Mouse (Mus musculus) kidney, postnatal 14 days (tissue): Measurements from ENCODE around the gene Lcn4.

ENCODE experiments used
- DNase-seq: peaks from one replicate; pipeline ENCODE4 v3.0.0; 2022; ENCODE audit warnings: mixed read lengths

The Lcn4 gene

DNA sequence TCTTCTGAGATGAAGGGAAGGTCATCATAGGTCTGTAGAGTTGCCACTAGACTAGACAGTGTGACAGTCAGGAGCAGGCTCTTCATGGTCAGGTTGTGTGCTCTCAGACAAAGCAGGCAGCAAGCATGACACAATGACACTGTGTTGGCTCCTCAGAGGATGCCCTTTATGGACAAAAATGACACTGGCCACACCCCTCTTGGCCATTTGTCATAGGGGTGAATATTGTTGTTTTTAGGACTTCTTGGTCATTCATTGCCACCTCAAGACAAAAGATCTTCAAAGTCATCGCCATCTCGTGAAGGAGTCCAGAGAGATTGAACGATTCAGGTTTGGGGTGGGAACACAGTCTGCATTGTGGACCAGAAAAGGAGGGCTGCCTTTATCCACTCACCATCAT is at the start of gene Lcn4:
TSS of gene Lcn4 (minus strand) at position 101 of the 400 bp plus-strand sequence.
- no peak for DNase-seq

DNA sequence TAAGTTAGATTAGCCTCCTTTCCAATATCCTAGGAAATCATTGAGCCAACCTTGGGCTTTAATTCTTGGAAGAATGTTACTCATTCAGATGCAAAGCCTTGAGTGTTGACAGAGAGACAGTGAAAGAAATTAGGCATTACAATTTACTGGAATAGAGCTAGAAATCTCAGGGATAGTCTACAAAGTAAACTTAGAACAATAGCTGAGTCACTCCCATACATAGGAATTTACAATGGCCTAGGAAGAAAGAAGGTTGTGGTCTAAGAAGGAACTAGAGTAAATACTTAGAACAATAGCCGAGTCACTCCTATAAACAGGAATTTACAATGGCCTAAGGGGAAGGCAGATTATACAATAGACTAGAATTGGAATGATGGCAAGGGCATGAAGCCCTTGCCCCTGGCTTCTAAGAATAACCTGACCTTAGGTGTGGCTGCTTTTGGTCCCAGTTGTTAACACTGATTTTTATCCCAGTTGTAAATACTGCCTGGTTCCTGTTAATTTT is 15.1 kb upstream of the Lcn4 start:
- no peak for DNase-seq

DNA sequence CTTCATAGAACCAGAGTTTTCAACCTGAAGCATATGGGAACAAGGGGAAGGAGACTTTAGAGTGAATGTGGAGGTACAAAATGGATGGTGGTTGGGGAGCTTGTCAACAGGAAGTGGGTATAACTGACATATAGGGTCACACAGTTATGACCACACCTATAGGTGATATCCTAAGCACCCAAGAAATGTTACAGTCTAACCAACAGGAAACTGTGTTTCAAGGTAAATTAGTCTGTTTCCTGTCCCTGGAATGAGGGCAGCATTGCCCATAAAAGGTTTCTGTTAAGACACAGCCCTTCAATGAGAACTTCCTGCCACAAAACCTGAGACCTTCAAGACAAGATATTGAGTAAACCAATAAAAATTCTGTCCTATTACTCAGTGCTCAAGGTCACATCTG is 2.3 kb downstream of the Lcn4 start:
- no peak for DNase-seq

DNA sequence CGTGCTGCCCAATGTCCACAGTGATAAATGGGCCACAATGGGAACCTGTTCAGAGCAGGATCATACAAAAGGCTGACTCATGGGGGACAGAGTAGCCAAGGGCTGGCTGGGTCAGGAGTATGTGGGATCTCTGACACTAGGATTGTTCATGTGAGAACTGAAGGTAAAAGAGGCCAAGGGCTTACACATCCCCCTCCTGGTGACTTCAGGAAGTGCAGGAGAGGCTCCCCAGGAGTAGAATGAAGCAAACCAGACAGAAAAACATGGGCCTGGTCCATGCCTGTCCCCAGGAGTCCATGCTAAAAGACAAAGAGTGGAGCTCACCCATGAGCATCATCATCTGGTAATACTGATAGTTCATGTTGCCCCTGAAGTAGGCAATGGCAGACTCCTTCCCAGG is 7.5 kb downstream of the Lcn4 start:
- peak; percentile 61 for DNase-seq

DNA sequence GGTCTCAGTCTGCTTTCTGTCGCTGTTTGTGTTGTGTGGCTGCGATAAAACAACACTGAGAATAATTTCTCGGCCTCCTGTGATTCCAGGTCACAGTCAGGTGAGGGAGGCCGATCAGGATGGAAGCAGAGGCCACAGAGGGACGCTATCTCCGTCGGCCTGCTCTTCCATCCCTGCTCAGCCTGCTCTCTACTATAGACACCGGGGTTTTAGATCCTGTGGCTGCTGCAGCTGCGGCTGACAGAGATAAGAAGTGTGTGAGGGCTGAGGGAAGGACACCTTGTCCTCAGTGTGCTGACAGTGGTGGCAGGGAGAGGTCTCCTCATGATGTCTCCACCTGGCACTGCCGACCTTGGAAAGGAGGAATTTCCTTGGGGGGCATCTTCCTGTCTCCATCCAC is 8.0 kb downstream of the Lcn4 start:
- no peak for DNase-seq

DNA sequence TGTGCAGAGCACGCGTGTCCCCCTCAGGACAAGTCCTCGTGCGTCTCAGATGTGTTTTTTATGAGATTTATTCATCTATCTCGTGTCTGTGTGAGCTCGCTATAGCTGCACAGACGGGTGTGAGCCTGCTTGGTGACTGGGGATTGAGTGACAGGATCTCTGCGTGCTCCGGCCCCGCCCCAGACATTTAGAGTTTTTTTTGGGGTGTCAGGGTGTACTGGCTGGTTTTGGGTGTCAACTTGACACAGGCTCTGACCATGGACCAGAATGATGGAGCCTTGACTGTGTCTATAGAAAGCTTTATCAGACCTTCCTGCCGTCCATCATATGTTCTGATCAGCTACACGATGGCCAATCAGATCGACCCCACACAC is 8.6 kb downstream of the Lcn4 start:
- no peak for DNase-seq

DNA sequence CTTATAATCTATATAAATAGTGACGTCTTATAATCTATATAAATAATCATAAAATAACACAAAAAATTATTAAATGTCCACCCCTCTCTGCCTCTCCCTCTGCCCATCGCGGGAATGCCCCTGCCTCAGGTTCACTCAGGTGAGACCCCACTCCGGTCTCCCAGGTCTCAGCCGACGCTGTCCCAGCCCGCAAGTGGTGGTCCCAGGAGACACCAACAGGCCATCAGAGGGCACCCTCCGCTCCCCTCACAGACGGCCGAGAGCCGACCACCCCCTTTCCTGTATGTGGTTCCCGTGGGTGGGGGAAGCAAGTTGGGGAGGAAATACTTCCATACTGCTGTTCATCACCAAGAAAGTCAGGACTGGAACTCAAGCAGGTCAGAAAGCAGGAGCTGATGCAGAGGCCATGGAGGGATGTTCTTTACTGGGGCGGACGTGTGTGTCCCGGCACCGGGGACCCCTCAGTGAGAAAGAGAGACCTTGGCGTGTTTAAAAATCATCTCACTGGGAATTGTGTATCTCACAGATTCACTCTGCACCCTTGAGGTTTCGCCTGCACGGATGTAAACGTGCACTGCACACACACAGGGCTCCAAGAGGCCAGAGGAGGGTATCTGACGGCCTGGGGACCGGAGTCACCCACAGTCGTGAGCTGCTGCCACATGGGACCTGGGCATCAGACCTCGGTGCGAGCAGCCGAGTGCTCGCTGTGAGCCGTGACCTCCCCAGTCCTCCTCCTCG is 9.1 kb downstream of the Lcn4 start:
- no peak for DNase-seq

DNA sequence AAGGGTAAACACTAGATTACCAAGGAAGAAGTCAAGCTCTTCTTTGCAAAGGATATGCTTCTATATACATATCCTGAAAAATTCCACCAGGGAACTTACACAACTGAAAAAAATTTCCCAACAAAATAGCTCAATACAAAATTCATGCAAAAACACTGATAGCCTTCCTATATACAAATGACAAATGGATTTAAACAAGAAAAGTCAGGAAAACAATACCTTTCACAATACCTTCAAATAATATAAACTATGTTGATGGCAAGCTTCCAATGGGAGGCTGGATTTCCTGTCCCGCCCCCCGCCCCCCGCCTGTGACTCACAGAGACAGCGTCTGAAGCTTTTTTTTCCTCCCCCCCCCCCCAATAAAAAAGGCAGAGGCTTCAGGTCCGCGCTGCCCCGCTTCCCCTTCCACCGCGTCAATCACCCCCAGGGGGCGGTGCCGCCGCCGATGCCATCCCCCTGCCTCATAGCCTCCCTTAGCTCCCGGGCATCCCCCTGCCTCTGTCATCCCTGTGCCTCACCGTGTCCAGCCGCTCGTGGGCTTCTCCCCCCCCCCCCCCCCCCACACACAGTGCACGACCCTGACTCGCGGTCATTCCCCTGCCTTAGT is 9.8 kb downstream of the Lcn4 start:
- no peak for DNase-seq

DNA sequence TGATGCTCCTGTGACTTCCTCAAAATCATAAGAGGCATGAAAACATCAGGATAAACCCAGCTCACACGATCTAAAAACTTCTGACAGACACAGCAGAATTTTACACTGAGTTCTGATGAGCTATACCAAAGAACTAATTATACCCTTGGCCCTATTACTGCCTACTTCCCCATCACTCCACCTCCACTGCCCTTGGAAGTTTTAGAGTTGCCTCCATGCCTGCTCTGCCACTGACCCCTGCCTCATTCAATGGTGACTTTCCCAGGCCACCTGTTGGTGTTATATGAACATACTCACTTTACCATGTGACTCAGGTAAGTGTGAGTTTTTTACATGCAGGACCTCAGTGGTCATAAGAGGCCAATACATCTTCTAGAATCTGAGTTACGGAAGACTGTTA is 13.7 kb downstream of the Lcn4 start:
- DNase-seq, result no peak

DNA sequence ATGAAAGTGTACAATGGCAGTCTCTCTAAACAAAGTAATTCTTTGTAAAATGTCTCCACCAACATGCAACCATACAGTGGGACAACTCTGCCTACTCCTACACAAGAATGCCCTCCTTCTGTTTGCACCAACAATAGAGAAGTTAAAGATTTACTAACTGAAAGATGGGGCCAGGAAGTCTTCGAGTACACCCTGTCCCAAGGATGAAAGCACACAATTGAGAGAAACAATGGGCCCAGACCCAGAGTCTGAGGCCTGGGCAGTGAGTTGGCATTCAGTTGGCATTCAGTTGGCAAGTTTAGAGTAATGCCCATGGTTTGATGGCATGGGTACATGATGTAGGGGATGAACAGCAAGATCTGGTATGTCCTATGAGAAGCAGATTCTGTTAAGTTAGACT is 16.4 kb downstream of the Lcn4 start:
- DNase-seq, result no peak

DNA sequence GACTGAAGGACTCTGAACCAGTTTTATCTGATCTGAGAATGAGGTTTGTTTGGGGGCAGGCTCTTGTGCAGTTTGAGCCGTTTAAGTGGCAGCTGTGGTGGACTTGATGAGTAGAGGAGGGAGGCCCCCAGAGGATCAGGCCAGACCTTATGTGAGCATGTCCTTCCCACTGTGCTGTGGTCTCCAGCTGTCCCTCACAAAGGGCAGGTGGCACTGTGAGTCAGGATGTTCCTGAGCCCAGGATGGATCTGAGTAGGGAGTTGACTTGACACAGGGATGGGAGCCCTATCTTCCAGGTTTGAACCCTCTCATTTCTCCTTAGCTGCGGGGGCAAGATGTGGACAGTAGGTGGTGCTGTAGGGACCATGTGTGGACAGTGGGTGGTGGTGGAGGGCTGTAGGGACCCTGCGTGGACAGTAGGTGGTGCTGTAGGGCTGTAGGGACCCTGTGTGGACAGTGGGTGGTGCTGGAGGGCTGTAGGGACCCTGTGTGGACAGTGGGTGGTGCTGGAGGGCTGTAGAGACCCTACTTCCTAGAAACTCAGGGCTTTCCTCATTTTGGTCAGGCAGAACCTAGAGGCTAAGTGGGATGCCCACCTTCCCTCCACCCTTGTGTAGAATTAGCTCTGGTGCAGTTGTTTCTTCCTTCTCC is 24.3 kb downstream of the Lcn4 start:
- peak; percentile 86 for DNase-seq

DNA sequence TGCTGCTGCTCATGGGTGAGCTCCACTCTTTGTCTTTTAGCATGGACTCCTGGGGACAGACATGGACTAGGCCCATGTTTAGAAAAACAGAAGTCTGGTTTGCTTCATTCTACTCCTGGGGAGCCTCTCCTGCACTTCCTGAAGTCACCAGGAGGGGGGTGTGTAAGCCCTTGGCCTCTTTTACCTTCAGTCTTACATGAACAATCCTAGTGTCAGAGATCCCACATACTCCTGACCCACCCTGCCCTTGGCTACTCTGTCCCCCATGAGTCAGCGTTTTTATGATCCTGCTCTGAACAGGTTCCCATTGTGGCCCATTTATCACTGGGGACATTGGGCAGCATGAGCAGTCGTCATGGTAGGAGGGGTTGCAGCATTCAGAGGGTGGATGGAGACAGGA is 27.1 kb downstream of the Lcn4 start:
- no peak for DNase-seq

DNA sequence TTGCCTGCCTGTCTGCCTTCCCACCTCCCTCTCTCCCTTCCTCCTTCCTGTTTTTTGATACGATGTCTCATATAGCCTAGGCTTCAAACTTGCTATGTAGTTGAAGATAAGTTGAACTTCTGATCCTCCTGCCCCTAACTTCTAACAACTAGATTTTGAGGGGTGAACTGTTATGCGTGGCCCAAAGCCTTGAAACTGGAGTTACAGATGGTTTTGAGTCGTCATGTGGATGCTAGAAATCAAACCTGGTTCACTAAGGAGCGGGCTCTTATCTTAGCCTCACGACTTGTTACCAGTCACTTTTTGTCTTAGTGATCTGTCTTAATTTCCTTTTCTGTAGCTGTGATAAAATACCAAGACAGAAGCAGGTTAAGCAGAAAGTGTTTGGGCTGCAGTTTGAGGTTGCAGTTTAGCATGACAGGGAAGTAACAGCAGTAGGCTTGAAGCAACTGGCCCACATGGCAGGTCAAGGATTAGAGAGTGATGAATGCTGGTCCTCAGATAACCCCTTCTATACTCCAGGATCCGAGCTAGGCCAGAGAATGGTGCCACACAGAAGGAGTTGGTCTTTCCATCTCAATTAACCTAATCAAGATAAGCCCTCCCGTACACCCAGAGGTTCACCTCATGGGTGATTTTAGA is 30.0 kb downstream of the Lcn4 start:
- no peak for DNase-seq

DNA sequence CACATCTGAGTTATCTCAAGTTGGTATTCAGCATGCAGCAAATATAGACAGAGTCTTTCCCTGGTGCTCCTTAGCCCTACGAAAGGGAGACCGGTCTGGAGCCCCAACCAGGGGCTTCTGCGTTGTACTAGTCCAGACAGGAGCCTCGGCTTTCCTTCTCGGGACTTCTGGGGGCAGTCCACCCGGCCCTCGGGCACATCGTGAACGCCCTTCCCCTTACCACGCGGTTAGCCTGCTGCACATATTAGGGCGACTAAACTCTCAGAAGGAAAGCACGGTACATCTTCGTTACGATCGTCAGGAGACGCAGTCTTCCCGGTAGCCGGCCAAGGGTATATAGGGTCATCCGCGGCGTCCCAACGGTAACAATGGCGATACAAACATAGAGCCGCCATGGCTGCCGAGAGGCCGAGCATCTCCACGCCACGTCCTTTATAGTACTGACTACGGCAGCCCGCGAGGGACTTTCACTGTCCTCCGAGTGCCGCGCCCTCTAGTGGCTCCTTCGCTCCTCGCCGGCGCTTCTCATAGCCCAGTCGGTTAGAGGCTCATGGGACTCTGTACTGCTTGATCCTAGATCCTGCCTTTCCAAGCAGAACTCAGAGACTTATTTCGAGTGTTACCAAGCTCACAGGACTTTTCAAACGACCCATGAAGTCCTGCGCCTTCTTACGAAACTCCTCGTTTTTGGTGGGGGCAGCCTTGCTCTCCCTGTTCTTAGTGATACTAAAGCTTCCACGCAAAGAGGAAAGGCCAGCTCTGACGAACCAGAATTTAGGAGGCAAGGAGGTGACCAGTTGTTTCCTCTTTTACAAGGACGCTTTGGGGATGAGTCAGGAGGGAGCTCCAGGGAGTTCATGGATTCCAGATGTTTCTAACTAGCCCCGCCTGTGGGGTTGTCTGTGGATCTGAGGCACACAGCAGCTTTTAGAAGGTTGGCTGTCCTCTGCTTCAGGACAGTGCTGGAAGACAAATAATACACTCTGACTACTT is 30.9 kb downstream of the Lcn4 start:
- peak; percentile 98 for DNase-seq

DNA sequence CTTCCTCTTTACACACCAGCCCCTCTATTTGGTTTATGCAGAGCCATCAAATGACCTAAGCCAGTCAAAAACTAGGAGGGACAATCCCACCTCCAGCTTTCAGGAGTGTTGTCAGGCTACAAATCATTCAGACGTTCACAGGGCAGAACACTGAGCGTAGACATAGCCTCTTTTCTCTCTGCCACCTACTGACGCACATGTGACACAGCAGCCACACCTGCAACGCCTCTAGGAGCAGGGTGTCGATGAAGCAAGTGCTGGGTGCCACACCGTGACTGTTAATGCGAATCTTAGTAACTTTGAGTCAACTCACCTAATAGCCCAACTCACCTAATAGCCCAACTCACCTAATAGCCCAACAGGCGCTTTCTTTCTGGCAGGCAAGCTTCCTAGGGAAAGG is 32.0 kb downstream of the Lcn4 start:
- DNase-seq, result peak; percentile 65

DNA sequence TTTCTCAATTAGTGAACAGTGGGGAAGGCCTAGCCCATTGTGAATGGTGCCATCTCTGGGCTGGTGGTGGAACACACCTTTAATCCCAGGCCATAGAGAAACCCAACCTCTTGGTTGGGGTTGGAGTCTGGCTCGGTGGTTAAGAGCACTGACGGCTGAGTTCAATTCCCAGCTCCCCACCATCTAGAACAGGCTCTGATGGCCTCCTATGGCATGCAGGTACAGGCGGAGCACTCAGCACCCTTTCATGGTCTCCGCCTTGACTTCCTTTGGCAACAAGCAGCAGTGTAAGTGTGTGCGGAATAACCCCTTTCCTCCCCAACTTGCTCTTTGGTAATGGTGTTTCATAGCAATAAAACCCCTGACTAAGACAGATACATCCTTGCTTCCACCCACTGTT is 32.5 kb downstream of the Lcn4 start:
- DNase-seq, result no peak

DNA sequence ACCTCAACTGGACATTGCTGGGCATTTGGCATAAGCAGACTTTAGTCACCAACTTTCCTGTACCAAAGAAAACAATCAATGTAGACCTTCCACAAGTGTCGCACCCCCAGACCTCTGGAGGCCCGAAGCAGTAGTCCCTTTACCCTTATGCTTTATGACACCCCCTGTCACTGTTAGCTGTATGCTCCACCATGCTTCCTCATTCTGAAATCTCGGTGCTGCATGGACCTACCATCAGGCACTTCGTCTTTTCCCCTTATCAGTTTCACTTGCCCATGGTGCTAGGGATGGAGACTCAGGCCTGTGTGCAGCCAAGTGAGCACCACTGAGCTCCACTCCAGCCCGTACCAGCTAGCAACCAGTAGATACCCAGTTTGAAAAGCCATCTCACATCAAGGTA is 33.0 kb downstream of the Lcn4 start:
- DNase-seq, result no peak

DNA sequence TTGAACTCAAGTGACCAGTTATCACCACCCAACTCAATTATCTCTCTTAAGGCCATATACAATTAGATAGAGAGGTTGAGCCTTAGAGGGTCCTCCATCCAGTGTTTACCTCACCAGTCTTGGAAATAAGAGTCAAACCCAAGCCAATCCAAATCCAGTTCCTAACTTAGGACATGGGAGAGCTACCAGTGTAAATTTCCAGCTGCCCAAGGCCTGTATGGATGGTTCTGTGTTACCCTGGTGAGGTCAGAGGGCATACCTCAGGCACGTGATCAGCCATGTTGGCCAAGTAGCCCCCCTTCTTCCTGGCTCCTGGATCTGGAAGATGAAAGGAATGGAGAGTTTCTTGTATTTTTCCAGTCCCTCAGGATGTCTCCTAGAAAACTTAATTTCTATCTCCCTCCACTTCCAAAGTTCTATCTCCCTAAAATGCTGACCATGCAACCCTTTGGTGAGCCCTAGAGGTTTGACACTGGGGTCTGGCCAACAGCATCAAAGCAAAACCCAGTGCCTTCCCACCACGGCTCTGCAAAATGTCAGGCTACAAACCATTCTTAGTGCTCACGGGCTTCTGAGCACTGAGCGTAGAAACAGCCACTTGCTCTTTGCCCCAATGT is 33.7 kb downstream of the Lcn4 start:
- DNase-seq, result no peak

DNA sequence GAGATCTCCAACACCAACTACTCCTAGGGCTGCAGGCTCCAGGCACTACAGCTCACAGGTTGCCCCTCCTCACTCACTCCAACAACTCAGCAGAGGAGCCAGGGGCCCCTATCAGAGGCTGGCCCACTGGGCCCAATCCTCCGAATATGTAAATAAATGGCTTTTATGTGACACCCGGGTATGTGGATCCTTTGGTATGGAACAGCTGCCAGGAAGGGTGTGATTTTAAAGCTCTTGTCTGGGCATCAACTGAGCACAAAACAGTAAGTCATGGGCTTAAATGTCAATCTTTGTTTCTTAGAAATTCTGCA is 34.8 kb downstream of the Lcn4 start:
- no peak for DNase-seq

DNA sequence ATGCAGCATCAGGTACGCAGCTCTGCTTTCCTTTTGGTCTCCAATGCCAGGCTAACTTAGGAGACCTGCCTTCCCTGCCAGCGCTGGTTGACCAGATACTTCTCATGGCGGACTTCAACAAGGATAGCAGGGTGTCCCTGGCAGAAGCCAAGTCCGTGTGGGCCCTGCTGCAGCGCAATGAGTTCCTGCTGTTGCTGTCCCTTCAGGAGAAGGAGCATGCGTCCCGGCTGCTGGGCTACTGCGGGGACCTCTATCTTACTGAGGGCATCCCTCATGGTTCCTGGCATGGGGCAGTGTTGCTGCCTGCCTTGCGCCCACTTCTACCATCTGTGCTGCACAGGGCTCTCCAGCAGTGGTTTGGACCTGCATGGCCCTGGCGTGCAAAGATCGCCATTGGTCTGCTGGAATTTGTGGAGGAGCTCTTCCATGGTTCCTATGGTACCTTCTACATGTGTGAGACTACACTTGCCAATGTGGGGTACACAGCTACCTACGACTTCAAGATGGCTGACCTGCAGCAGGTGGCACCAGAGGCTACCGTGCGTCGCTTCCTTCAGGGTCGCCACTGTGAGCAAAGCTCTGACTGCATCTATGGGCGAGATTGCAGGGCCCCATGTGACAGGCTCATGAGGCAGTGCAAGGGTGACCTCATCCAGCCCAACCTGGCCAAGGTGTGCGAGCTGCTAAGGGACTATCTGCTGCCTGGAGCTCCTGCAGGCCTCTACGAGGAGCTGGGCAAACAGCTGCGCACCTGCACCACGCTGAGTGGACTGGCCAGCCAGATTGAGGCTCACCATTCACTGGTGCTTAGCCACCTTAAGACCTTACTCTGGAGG is 35.4 kb downstream of the Lcn4 start:
- DNase-seq, result no peak
